Comparison of ENCODE assay signal across 18 mouse cellular contexts in genomic region chrX:11204135-11204534, GRCm38 (mm10).
"Had no signal": no experiment of that assay in that cellular context is flagged by ENCODE, and none has a peak within 500 bp of the region (broad histone marks: within the 10 kb centered on the region; RNA-seq: fewer than 3 reads in every experiment).

No protein-coding gene starts in this region.

- H3K4me2 ChIP-seq: lung, embryonic 14.5 days; midbrain, embryonic 12.5 days; neural tube, embryonic 13.5 days; neural tube, embryonic 15.5 days had no signal

- H3K27me3 ChIP-seq: midbrain, embryonic 12.5 days; neural tube, embryonic 13.5 days; neural tube, embryonic 15.5 days had no signal

- H3K9ac ChIP-seq: lung, embryonic 14.5 days; midbrain, embryonic 12.5 days; neural tube, embryonic 13.5 days; neural tube, embryonic 15.5 days had no signal

- ATAC-seq: midbrain, embryonic 16.5 days had no signal

- H3K4me1 ChIP-seq: midbrain, embryonic 10.5 days; midbrain, embryonic 12.5 days; neural tube, embryonic 13.5 days; neural tube, embryonic 15.5 days had no signal

- H3K9me3 ChIP-seq: midbrain, embryonic 10.5 days; midbrain, embryonic 12.5 days; neural tube, embryonic 13.5 days; neural tube, embryonic 15.5 days had no signal

- H3K36me3 ChIP-seq: midbrain, embryonic 10.5 days; midbrain, embryonic 12.5 days; neural tube, embryonic 13.5 days; neural tube, embryonic 15.5 days had no signal

- DNase-seq: lung, embryonic 14.5 days; lung, postnatal 10 days; lung, postnatal 4 days; midbrain, embryonic 14.5 days; retina, postnatal 1 day; right cerebral cortex, adult 18-20 months; right cerebral cortex, postnatal 25 days; right cerebral cortex, postnatal 4 days; spleen, adult 18-20 months; thymus, adult 18-20 months; thymus, postnatal 14 days; thymus, postnatal 36 days had no signal

- H3K4me3 ChIP-seq: midbrain, embryonic 10.5 days; midbrain, embryonic 12.5 days; myocyte; neural tube, embryonic 13.5 days; neural tube, embryonic 15.5 days had no signal

- H3K27ac ChIP-seq: midbrain, embryonic 10.5 days; midbrain, embryonic 12.5 days; neural tube, embryonic 13.5 days; neural tube, embryonic 15.5 days had no signal
